In genomic region chr11:70969821-70970559, GRCm38 (mm10) we compare ENCODE assay signal across 7 mouse cellular contexts. TPM values are rescaled to one million over a fixed set of nuclear protein-coding genes. Genes with fewer than 3 reads are reported as not detected.
A peak's percentile ranks its signal among the peaks of the same experiment; 100 is the strongest.
DNase-seq lines count a peak whose midpoint lies in the region; ATAC-seq lines count a peak whose summit lies in the region.

Nup88 (minus strand) TSS chr11:70969973.
Rpain (plus strand) TSS chr11:70970213.

- no peaks in the 10 kb centered on the region for H3K9me3 ChIP-seq in embryonic facial prominence, embryonic 12.5 days
- no peaks in the 10 kb centered on the region for H3K9me3 ChIP-seq in limb, embryonic 11.5 days (ENCODE audit: control insufficient read depth, low read length)
- no peaks in the 10 kb centered on the region for H3K9me3 ChIP-seq in midbrain, embryonic 14.5 days (ENCODE audit: control insufficient read depth, low read length)

- ATAC-seq in embryonic facial prominence, embryonic 12.5 days (ENCODE audit: insufficient number of reproducible peaks, insufficient read depth, low FRiP score, low TSS enrichment): peak; percentile 98
- peak; percentile 98 for ATAC-seq in limb, embryonic 11.5 days (ENCODE audit: insufficient number of reproducible peaks, low FRiP score, low TSS enrichment, low read depth)
- peak; percentile 98 for ATAC-seq in midbrain, embryonic 14.5 days (ENCODE audit: low FRiP score, low TSS enrichment)

- DNase-seq in adrenal gland, postnatal 25 days: peak; percentile 89
- DNase-seq in heart, adult 11 months: peak; percentile 100
- DNase-seq in kidney, adult 18-20 months: peak; percentile 92
- DNase-seq in limb, embryonic 11.5 days (ENCODE audit: low spot score): peak; percentile 93
- DNase-seq in midbrain, embryonic 14.5 days: peak; percentile 97
- peak; percentile 82 to 85 for DNase-seq in spleen, adult 18-20 months

- peaks cover 36% of the 10 kb centered on the region for H3K36me3 ChIP-seq in embryonic facial prominence, embryonic 12.5 days
- H3K36me3 ChIP-seq in limb, embryonic 11.5 days (ENCODE audit: control insufficient read depth, insufficient read depth, low read length): peaks cover 3% of the 10 kb centered on the region
- H3K36me3 ChIP-seq in midbrain, embryonic 14.5 days (ENCODE audit: control insufficient read depth, insufficient read depth, low read length): peaks cover 31% of the 10 kb centered on the region

- peak within 1 kb of the TSS; percentile 92 for H3K27ac ChIP-seq in embryonic facial prominence, embryonic 12.5 days
- H3K27ac ChIP-seq in limb, embryonic 11.5 days (replicated peaks; ENCODE audit: low read depth, low read length): peak within 1 kb of the TSS; percentile 56; the same call in 1 of the 2 replicates
- peak within 1 kb of the TSS; percentile 91 for H3K27ac ChIP-seq in midbrain, embryonic 14.5 days (replicated peaks; ENCODE audit: low read depth, low read length)

- H3K27me3 ChIP-seq in embryonic facial prominence, embryonic 12.5 days: no peaks in the 10 kb centered on the region
- H3K27me3 ChIP-seq in limb, embryonic 11.5 days (ENCODE audit: control insufficient read depth, insufficient read depth, low read length): no peaks in the 10 kb centered on the region
- no peaks in the 10 kb centered on the region for H3K27me3 ChIP-seq in midbrain, embryonic 14.5 days (ENCODE audit: control insufficient read depth, insufficient read depth, low read length)

- H3K4me2 ChIP-seq in embryonic facial prominence, embryonic 12.5 days (replicated peaks): peak within 1 kb of the TSS; percentile 84
- peak within 1 kb of the TSS; percentile 79 for H3K4me2 ChIP-seq in limb, embryonic 11.5 days (ENCODE audit: low read depth, severe bottlenecking)
- peak within 1 kb of the TSS; percentile 85 for H3K4me2 ChIP-seq in midbrain, embryonic 14.5 days (ENCODE audit: low read length)

- peak within 1 kb of the TSS; percentile 92 for H3K4me3 ChIP-seq in embryonic facial prominence, embryonic 12.5 days
- peak within 1 kb of the TSS; percentile 93 for H3K4me3 ChIP-seq in limb, embryonic 11.5 days (ENCODE audit: low read depth, low read length)
- peak within 1 kb of the TSS; percentile 74 for H3K4me3 ChIP-seq in midbrain, embryonic 14.5 days (replicated peaks; ENCODE audit: low read depth, low read length)

- peaks cover 11% of the 10 kb centered on the region for H3K4me1 ChIP-seq in embryonic facial prominence, embryonic 12.5 days
- H3K4me1 ChIP-seq in limb, embryonic 11.5 days (ENCODE audit: control insufficient read depth, insufficient read depth, low read length): peaks cover 6% of the 10 kb centered on the region; the same call in 1 of the 2 replicates
- peaks cover 15% of the 10 kb centered on the region for H3K4me1 ChIP-seq in midbrain, embryonic 14.5 days (ENCODE audit: control insufficient read depth, insufficient read depth, low read length)

- under 1% methylated on average over 43 of the region's 43 CpGs for WGBS in embryonic facial prominence, embryonic 12.5 days
- WGBS in limb, embryonic 11.5 days: under 1% methylated on average over 43 of the region's 43 CpGs
- under 1% methylated on average over 43 of the region's 43 CpGs for WGBS in midbrain, embryonic 14.5 days

- peak within 1 kb of the TSS; percentile 91 for H3K9ac ChIP-seq in embryonic facial prominence, embryonic 12.5 days
- H3K9ac ChIP-seq in limb, embryonic 11.5 days (ENCODE audit: low read length): peak within 1 kb of the TSS; percentile 93
- peak within 1 kb of the TSS; percentile 79 for H3K9ac ChIP-seq in midbrain, embryonic 14.5 days (replicated peaks; ENCODE audit: low read length)

RNA-seq across cellular contexts. Expression of gene Nup88, which starts in this region (rescaled TPM):
- 59.6 and 62.3 TPM in 2 replicates for total RNA-seq in adrenal gland, postnatal 25 days (2021)
- polyA plus RNA-seq in embryonic facial prominence, embryonic 12.5 days (2016; fragmentation: Nextera tagmentation; extraction: Ambion mirVana): 134 TPM in 2 replicates
- polyA plus RNA-seq in limb, embryonic 11.5 days (2014; fragmentation: Nextera tagmentation; extraction: Ambion mirVana): 176 and 178 TPM in 2 replicates
- 116 and 140 TPM in 2 replicates for polyA plus RNA-seq in midbrain, embryonic 14.5 days (2014; fragmentation: Nextera tagmentation; extraction: Ambion mirVana)

RNA-seq across cellular contexts. Expression of gene Rpain, which starts in this region (rescaled TPM):
- 27.0 and 40.9 TPM in 2 replicates for total RNA-seq in adrenal gland, postnatal 25 days (2021)
- 71.3 and 73.8 TPM in 2 replicates for polyA plus RNA-seq in embryonic facial prominence, embryonic 12.5 days (2016; fragmentation: Nextera tagmentation; extraction: Ambion mirVana)
- polyA plus RNA-seq in limb, embryonic 11.5 days (2014; fragmentation: Nextera tagmentation; extraction: Ambion mirVana): 63.7 and 81.7 TPM in 2 replicates
- 62.9 and 75.8 TPM in 2 replicates for polyA plus RNA-seq in midbrain, embryonic 14.5 days (2014; fragmentation: Nextera tagmentation; extraction: Ambion mirVana)

Comparison
In these comparisons a context has a peak if more than half of its experiments do, and no peak if none do; other contexts are left out.
1. Peak in every context shown above with its lines: DNase-seq, ATAC-seq, H3K4me3 ChIP-seq and H3K27ac ChIP-seq.